Mouse (Mus musculus): ENCODE data around the gene Zfp94.

GRCm38 (mm10) chr7:24293061-24293851 is 23.2 kb downstream of the Zfp94 start:
- TF ChIP-seq CTCF (IDR thresholded peaks at IDR 0.05; ENCODE audit: low read depth) (no peak), EP300 (IDR thresholded peaks at IDR 0.05; ENCODE audit: low read depth) (no peak)

Data from liver, embryonic 14.5 days (tissue).